Mouse (Mus musculus) ES-E14 (cell line): ENCODE measurements around the gene 1810055G02Rik.

Experiments used
- CHD2 ChIP-seq: IDR thresholded peaks from 2 replicates; pipeline ENCODE4 v1.6.1; 2014; ENCODE audit warnings: mild to moderate bottlenecking, low read depth, low read length, inconsistent platforms
- HCFC1 ChIP-seq: IDR thresholded peaks from 2 replicates; pipeline ENCODE4 v1.6.1; 2012; ENCODE audit warnings: low read length, inconsistent platforms, borderline replicate concordance; ENCODE audit not compliant: insufficient read depth
- MAFK ChIP-seq: IDR thresholded peaks from 2 replicates; pipeline ENCODE4 v1.6.1; 2014; ENCODE audit warnings: mild to moderate bottlenecking, low read depth, low read length, inconsistent platforms; ENCODE audit not compliant: insufficient read depth
- ZC3H11A ChIP-seq: IDR thresholded peaks from 2 replicates; pipeline ENCODE4 v1.6.1; 2012; ENCODE audit warnings: low read depth, mild to moderate bottlenecking, inconsistent platforms, low read length, borderline replicate concordance
- ZNF384 ChIP-seq: IDR thresholded peaks from 2 replicates; pipeline ENCODE4 v1.6.1; 2012; ENCODE audit warnings: low read depth, low read length, inconsistent platforms

DNA sequence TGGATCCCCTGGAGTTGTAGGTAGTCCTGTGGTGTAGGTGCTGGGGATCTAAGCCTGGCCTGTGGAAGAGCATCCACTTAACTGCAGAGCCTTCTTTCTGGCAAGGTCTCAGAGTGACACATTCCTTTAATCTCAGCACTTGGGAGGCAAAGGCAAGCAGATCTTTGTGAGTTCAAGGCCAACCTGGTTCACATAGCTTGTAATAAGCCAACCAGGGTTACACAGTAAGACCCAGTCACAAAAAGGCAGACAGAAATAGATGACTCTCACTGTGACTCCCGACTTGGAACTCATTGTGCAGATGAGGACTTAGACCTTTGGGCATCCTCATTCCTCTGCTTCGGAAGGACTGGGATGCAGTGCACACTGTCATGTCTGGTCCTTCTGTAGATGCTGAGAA is 2.3 kb downstream of the 1810055G02Rik start:
- TF ChIP-seq ZNF384 = no peak
- TF ChIP-seq CHD2 = no peak
- TF ChIP-seq MAFK = no peak
- no peak for TF ChIP-seq HCFC1
- no peak for TF ChIP-seq ZC3H11A
